Mouse (Mus musculus): ENCODE measurements around the gene Zswim7.
"Not testable (repeated sequence)": the region's sequence is repeated elsewhere in the genome, so short reads cannot be mapped to it uniquely, and the experiment has no call there.

Gene Zswim7

DNA sequence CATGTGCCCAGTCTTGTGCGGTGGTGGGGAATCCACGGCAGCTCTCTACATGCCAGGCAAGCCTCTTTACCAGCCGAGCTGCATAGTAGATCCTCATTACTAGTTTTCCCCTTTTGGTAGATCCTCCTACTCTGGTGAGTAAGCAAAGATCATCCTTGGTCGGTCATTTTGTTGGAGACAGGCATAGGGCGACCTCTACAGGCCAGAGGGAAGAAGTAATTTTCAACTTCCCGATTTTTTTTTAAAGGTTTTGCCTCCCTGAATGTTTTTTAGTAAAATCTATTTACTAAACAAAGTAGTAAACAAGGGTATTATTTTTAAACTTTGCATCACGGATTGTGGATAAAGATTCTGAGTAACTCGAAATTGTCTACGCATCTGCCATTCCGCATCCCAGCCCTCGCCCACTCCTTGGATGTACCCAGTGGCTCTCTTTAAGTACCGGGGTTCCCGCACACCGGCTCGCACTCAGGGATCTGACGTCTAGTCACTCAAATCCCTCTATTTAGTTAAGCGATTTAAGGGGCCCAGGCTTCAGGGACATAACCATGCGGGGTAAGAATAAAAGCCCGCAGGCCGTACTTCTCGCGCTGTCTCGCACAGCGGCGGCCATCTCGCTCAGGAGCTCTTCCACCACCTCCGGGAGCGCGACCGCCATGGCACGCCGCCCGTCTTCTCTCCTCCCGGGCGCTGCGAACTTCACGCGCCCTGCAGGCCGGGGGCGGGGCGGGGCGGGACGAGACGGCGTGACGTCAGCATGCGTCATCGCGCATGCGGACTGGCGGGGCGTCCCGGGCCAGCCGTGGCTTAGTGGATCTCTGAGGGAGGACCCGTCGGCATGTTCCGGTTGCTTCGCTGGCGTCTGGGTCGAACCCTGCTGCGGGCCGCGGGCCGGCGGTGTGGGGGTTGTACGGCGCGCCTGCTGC is at the start of gene Zswim7, which contains the start of gene Ttc19:
Gene Zswim7 (minus strand): TSS at position 701 of the 926 bp plus-strand sequence.
Gene Ttc19 (plus strand): TSS at position 799 of the 926 bp plus-strand sequence.
- DNase-seq (ENCODE audit: low spot score) = peak; percentile 96

GRCm38 (mm10) chr11:62323659-62324058 is 42.5 kb upstream of the Zswim7 start:
- no peak for DNase-seq (ENCODE audit: low spot score)

GRCm38 (mm10) chr11:62320097-62320496 is 38.9 kb upstream of the Zswim7 start:
- no peak for DNase-seq (ENCODE audit: low spot score)

- no peak for DNase-seq (ENCODE audit: low spot score)
Observed at GRCm38 (mm10) chr11:62317746-62318145, 36.6 kb upstream of the Zswim7 start.

DNA sequence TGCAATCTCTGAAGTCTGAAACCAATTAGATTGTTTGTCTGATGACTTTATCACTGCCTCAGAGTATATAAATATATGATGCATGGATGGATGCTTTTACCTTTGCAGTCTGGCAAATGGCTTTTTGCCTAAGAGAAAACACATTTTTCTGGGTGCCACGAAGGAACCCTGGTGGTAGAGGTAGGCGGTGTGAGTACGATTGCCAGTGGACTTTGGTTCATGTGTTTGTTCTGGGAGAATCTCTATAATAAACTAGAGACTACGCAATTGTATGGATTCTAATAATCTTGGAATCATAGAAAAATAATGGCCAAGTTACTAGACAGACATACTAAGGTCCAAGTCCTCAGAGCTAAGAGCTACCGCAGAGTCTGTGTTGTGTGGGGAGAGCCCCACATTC is 33.8 kb upstream of the Zswim7 start:
- DNase-seq (ENCODE audit: low spot score) = no peak

DNA sequence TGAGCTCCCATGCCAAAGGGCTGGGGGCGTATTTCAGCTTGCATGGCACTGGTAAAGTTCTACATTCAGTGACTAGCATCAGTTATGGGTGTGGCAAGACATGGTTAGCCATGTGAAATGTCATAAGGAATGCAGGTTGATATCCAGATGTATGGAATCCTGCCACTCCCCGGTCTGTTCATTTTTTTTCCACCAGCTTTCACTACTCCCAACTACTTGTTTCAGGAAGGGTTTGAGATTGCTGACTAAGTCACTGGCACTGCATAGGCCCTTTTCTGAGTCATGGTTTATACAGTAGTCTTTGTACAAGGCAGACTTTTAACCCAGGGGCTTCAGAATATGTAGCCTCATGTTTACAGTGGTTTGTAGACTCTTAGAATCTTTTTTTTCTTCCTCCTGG is 28.1 kb upstream of the Zswim7 start:
- no peak for DNase-seq (ENCODE audit: low spot score)

- no peak for DNase-seq (ENCODE audit: low spot score)
Observed at GRCm38 (mm10) chr11:62305866-62306265, 24.7 kb upstream of the Zswim7 start.

DNA sequence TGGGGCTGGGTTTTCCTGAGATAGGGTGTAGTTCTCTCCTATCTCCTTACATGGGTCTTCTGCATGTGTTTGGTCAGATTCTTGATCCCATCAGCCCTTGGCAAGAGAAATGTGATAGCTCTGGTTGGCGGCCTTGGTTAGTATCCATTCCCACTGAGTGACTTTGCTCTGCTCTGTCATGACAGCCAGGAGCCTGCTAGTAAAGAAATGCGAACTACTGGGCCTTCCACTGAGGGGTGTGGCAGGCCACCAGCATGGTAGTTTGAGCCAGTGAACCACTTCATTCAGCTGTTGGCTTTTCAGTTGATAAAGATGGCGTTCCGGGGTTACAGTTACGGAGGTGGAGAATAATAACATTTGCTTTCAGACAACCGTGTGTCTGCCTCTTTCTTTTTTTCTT is 17.7 kb upstream of the Zswim7 start:
- DNase-seq (ENCODE audit: low spot score) = no peak

GRCm38 (mm10) chr11:62294121-62294520 is 12.9 kb upstream of the Zswim7 start:
- no peak for DNase-seq (ENCODE audit: low spot score)

DNA sequence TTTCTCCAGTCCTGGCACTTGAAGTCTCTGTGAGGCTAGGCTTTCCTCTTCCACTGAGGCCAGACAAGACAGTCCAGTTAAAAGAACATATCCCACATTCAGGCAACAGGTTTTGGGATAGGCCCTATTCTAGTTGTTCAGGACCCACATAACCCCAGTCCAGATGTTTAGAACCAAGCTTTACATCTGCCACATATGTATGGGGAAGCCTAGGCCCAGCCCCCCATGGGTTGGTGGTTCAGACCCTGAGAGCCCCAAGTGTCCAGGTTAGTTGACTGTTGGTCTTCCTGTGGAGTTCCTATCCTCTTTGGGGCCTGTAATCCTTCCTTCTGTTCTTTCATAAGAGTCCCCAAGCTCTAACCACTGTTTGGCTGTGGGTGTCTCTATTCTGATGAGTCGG is 6.5 kb upstream of the Zswim7 start:
- no peak for DNase-seq (ENCODE audit: low spot score)

DNA sequence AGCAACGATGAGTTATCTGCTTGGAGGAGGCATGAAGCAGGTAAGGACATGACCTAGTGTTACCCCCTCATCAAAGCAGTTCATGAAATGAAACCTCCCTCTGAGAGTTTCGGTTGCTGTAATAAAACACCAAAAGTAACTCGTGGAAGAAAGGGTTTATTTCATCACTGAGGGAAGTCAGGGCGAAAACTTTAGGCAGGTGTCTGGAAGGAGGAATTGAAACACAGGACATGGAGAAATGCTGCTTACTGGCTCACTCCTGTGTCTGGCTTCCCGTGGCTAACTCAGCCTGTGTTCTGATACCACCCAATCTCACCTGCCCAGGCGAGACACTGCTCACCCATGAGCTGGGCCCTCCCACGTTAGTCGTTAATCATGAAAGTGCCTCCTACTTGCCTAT is 3.8 kb upstream of the Zswim7 start:
- no peak for DNase-seq (ENCODE audit: low spot score)

DNA sequence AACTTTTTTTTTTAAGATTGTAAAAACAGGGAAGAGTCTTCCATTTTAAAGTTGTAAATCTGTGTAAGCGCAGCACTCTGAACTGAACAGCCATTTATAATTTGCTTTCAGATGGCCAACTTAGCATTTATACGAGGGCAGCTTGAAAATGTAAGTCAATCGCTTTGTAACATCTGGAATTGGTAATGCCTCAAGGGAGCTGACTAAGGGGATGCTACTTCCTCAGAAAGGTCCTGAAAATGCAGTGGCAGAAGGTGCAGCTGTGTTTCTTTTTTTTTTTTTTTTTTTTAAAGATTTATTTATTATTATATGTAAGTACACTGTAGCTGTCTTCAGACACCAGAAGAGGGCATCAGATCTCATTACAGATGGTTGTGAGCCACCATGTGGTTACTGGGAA is 2.8 kb upstream of the Zswim7 start:
- not testable (repeated sequence) for DNase-seq (ENCODE audit: low spot score)

- DNase-seq (ENCODE audit: low spot score) = no peak
Observed at GRCm38 (mm10) chr11:62281601-62281997, 424 bp upstream of the Zswim7 start.

DNA sequence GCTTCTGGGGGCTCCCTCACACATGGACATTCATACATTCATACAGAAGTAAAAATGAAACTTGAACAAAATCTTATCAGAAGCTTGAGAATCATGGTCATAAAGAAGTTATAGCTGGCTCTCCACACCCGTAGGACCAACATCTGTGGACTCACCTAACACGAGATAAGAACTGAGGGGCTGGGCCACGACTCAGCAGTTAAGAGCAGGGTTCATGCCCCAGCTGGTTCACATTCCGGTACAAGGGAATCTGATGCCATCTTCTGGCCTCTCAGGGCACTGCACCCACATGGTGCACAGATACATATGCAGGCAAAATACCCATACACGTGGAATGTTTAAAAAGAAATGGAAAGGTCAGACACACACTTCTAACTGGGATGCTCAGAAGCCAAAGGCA is 3.1 kb downstream of the Zswim7 start:
- peak; percentile 72 for DNase-seq (ENCODE audit: low spot score)

DNA sequence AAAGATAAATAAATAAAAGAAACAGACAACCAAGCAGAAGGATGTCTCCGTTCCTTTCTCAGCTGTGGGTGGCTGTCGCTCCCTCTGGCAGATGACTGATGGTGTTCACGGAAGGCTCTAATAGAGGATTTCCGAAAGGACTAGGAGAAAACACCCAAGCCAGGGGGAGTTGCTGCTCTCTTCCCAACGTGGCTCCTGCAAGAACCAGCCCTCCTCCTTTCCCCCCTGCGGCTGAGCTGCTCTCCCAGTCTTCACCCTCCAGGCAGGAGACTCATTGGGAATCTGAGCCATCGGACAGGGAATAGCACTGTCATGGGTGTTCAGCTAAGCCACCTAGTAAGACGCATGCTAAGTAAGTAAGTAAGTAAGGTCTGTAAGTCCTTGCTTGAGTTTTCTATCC is 4.1 kb downstream of the Zswim7 start:
- no peak for DNase-seq (ENCODE audit: low spot score)

DNA sequence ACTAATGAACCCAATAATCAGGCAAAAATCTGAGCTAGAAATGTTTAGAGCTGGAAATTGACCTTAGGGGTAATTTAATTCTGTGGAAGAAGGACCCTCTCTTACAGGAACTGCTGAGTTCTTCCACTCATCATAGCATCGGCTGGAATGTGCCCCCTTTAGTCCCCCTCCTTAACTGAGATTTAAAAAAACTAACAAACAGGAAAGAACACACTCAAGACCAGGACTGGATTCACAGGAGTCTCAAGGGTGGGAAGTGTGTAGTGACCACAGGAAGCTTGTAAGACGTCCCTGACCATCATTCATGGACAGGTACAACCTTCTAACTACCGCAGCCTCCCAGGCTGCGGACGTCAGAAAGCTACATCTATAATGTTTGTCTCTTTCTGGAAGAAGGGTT is 10.3 kb downstream of the Zswim7 start:
- no peak for DNase-seq (ENCODE audit: low spot score)

GRCm38 (mm10) chr11:62269097-62269496 is 12.1 kb downstream of the Zswim7 start:
- no peak for DNase-seq (ENCODE audit: low spot score)

DNA sequence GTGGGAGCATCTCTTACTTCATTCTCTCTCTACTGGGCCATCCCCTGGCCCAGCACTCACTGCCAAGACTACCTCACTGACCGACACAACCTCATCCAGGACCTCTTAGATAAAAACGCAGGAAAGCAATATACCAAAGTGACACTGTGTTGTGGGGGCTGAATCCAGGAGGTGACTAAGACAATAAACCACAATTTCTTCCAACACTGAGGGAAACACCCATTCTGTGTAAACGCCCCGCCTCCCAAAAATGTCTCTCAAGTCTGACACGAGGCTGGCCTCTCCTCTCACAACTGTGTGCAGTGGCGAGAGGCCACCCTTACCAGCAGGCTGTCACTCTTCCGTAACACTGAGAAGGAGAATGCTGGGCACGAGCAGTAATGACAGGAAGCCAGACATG is 12.8 kb downstream of the Zswim7 start:
- no peak for DNase-seq (ENCODE audit: low spot score)

- DNase-seq (ENCODE audit: low spot score) = no peak
Observed at GRCm38 (mm10) chr11:62266466-62267214, 14.5 kb downstream of the Zswim7 start.

DNA sequence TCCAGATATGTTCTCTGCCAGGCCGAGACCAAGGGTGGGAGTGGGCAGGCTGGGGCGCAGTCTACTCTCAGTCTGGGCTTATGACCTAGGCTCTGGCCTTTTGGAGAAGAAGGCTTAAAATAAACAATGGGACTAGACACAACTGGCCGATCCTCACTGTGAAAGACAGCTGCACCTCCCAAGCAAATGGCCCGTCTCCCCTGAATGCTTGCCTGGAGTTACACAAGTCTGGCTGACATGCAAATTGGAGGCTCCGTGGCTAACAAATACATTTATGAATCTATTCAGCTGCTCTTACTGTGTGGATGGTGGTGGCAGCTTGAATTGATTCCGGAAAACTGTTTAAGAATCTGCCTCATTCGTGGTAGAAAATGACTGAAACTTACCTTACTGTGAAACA is 15.5 kb downstream of the Zswim7 start:
- DNase-seq (ENCODE audit: low spot score) = no peak

DNA sequence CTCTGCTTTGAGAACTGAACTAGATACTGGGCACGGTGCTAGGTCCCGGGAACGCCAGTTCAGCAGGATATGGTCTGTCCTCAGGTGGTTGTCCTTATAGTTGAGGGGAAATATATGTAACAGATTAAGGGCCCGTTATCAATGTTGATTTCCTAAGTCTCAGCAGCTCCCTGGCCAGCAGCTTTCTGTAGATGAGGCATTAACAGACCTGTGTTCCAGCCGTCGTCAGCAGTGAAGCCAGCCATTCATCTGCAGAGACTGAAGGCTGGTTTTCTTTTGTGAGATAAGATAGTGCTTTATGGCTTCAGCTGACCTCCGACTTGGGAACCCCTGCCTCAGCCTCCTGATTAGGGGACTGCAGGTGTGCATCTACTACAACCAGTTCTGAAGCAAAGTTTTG is 17.2 kb downstream of the Zswim7 start:
- peak; percentile 68 for DNase-seq (ENCODE audit: low spot score)

GRCm38 (mm10) chr11:62263599-62263998 is 17.6 kb downstream of the Zswim7 start:
- DNase-seq (ENCODE audit: low spot score) = no peak

- DNase-seq (ENCODE audit: low spot score) = no peak
Observed at GRCm38 (mm10) chr11:62259214-62259613, 22.0 kb downstream of the Zswim7 start.

Measured in yolk sac, embryonic 10.5 days (tissue).